Mouse (Mus musculus) forebrain, embryonic 16.5 days (tissue): ENCODE measurements around the gene Slc25a28. TPM values are rescaled to one million over a fixed set of nuclear protein-coding genes. Genes with fewer than 3 reads are reported as not detected.

Source experiments
- ATAC-seq: fragments of 200-750 bp; cut with Nextera tagmentation; 2 replicates; pipeline ENCODE4 v1.8.0; 2017; ENCODE audit warnings: mild to moderate bottlenecking, moderate library complexity
- H3K27ac ChIP-seq: fragments of 300-500 bp; sonication (generic); 2 replicates; pipeline ENCODE4 v1.5.1; 2014; ENCODE audit warnings: low read length, control low read depth
- H3K27me3 ChIP-seq: fragments of 300-500 bp; sonication (generic); replicated peaks from 2 replicates; pipeline ENCODE4 v1.6.1; 2014; ENCODE audit warnings: low read length; ENCODE audit not compliant: control insufficient read depth, insufficient read depth
- H3K36me3 ChIP-seq: fragments of 300-500 bp; sonication (generic); 2 replicates; pipeline ENCODE4 v1.6.1; 2014; ENCODE audit not compliant: control insufficient read depth, insufficient read depth
- H3K4me1 ChIP-seq: fragments of 300-500 bp; sonication (generic); replicated peaks from 2 replicates; pipeline ENCODE4 v1.6.1; 2014; ENCODE audit warnings: low read length; ENCODE audit not compliant: control insufficient read depth, insufficient read depth
- H3K4me2 ChIP-seq: fragments of 300-500 bp; sonication (generic); 2 replicates; pipeline ENCODE4 v1.6.1; 2014; ENCODE audit warnings: mild to moderate bottlenecking, low read length, control low read depth
- H3K4me3 ChIP-seq: fragments of 300-500 bp; sonication (generic); replicated peaks from 2 replicates; pipeline ENCODE4 v1.5.1; 2014; ENCODE audit warnings: mild to moderate bottlenecking, low read length, control low read depth
- H3K9ac ChIP-seq: fragments of 300-500 bp; sonication (generic); replicated peaks from 2 replicates; pipeline ENCODE4 v1.6.1; 2014; ENCODE audit warnings: low read depth, low read length, control low read depth
- H3K9me3 ChIP-seq: fragments of 300-500 bp; sonication (generic); 2 replicates; pipeline ENCODE4 v1.6.1; 2016; ENCODE audit warnings: low read length; ENCODE audit not compliant: control insufficient read depth
- WGBS: fragments of 180-500 bp; shearing (Covaris S2); extraction: QIAGEN DNeasy Blood & Tissue Kit; methylation state at CpG from one replicate; pipeline ENCODE4 v1.1.7; 2014; 5-methylcytosine and 5-hydroxymethylcytosine counted together
- polyA plus RNA-seq: library from polyadenylated mRNA; unstranded; fragments of >200 nt; fragmentation: Nextera tagmentation; extraction: Ambion mirVana; gene quantifications from 2 replicates; pipeline ENCODE4 v1.2.1, GENCODE M21; 2015

Slc25a28 gene
- polyA plus RNA-seq, 1 experiment from 2014 or later = 15.6 TPM

DNA sequence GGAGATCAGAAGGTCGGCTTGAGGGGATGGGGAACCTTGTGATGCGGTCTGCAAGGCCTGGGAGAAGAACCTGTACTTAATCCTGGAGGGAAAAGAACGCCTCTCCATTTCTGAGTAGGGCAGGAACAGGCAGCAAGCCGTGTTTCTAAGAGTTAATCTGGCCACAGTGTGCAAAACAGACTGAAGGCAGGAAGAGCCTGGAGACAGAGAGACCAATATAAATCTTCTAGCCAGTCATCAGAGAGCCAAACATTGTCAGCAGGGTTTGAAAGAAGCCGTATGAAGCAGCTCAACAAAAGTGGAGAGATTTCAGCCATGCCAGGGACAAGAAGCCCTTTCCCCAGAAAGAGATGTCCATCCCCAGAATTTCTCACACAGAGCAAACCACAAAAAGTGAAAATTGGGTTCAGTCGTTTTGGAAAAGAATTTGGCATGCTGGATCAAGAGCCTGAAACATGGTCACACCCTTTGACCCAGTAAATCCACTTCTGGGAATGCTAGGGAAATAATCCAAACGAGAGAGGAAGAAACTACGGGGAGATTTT is 23.4 kb downstream of the Slc25a28 start:
- Histone ChIP-seq H3K36me3 (no peaks in the 10 kb centered on the region), H3K9me3 (no peaks in the 10 kb centered on the region), H3K27me3 (no peaks in the 10 kb centered on the region), H3K27ac (no peak overlapping the region), H3K4me2 (no peak overlapping the region), H3K9ac (no peak overlapping the region), H3K4me1 (no peaks in the 10 kb centered on the region), H3K4me3 (no peak overlapping the region)
- ATAC-seq = no peak
- 65% methylated on average over 8 of the region's 8 CpGs for WGBS

GRCm38 (mm10) chr19:43648343-43648742 is 26.3 kb downstream of the Slc25a28 start:
- Histone ChIP-seq H3K27ac (no peak overlapping the region), H3K9ac (no peak overlapping the region), H3K27me3 (no peaks in the 10 kb centered on the region), H3K36me3 (no peaks in the 10 kb centered on the region), H3K4me3 (no peak overlapping the region), H3K9me3 (no peaks in the 10 kb centered on the region), H3K4me1 (no peaks in the 10 kb centered on the region), H3K4me2 (no peak overlapping the region)
- WGBS = 94% methylated on average over 4 of the region's 4 CpGs
- no peak for ATAC-seq

DNA sequence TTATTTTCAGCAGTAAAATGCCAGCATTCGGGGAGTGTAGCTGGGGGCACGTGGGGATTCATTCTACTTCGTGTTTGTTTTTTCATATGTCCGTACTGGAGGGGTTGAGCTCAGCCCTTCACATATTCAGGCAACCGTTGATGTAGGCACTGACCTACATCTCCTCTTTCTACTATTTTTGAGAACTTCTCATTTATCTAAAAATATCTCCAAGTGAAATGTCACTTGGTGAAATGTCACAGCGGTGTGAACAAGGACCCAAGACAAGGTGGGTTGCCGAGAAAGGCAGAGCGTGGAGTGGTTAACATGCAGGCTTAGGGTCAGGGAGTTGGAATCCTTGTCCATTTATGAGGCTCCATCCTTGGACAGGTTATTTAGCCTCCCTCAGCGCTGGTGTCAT is 27.4 kb downstream of the Slc25a28 start:
- Histone ChIP-seq H3K4me2 (no peak overlapping the region), H3K36me3 (no peaks in the 10 kb centered on the region), H3K9me3 (no peaks in the 10 kb centered on the region), H3K9ac (no peak overlapping the region), H3K4me1 (no peaks in the 10 kb centered on the region), H3K27me3 (no peaks in the 10 kb centered on the region), H3K27ac (no peak overlapping the region), H3K4me3 (no peak overlapping the region)
- ATAC-seq = no peak
- 91% methylated on average over 9 of the region's 9 CpGs for WGBS

DNA sequence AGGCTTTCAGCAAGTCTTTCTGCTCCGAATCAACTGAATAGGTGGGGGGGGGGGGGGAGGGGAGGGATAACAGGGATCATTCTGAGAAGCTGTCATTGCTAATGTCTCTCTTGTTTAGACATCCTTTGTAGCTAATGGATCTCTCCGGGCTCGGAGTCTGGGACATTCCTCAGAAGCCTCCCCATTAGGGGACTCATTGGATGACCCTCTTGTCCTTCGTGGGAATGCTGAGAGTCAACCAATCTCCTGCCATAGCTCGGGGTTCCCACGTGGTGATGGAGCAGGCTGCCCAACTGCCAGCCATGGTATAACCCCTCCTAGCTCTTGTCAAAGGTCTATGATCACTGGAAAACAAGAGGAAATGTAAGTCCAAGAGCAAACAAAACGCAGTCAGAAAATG is 27.8 kb downstream of the Slc25a28 start:
- no peak for ATAC-seq
- Histone ChIP-seq H3K27me3 (no peaks in the 10 kb centered on the region), H3K4me1 (no peaks in the 10 kb centered on the region), H3K9me3 (no peaks in the 10 kb centered on the region), H3K27ac (no peak overlapping the region), H3K36me3 (no peaks in the 10 kb centered on the region), H3K4me3 (no peak overlapping the region), H3K4me2 (no peak overlapping the region), H3K9ac (no peak overlapping the region)
- 67% methylated on average over 7 of the region's 7 CpGs for WGBS

GRCm38 (mm10) chr19:43645508-43645907 is 29.2 kb downstream of the Slc25a28 start:
- ATAC-seq = no peak
- Histone ChIP-seq H3K9me3 (no peaks in the 10 kb centered on the region), H3K4me1 (no peaks in the 10 kb centered on the region), H3K9ac (no peak overlapping the region), H3K4me3 (no peak overlapping the region), H3K4me2 (no peak overlapping the region), H3K27me3 (no peaks in the 10 kb centered on the region), H3K36me3 (no peaks in the 10 kb centered on the region), H3K27ac (no peak overlapping the region)
- 91% methylated on average over 9 of the region's 9 CpGs for WGBS

DNA sequence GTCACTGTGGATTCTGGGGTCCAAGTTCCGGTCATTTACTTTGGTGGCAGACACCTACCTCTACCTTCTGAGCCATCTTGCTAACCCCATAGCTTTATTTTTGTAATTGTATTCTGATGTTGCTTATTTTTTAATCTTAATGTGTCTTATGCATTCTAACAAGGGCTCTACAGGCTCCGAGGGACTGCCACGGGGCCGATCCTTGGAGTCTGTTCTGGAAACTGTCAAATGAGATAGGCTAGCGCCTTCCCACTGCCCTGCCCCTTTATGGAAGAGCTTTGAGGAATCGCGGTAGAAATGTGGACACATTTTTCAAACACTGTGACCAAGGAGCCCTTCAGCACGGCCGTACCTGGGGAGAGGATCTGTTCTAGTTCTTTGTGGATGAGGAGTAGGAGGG is 31.8 kb downstream of the Slc25a28 start:
- no peaks in the 10 kb centered on the region for H3K27me3 ChIP-seq
- no peak overlapping the region for H3K4me2 ChIP-seq
- no peak for ATAC-seq
- H3K9me3 ChIP-seq = no peaks in the 10 kb centered on the region
- H3K4me3 ChIP-seq = no peak overlapping the region
- H3K36me3 ChIP-seq = no peaks in the 10 kb centered on the region
- H3K27ac ChIP-seq = no peak overlapping the region
- no peak overlapping the region for H3K9ac ChIP-seq
- 87% methylated on average over 9 of the region's 9 CpGs for WGBS
- H3K4me1 ChIP-seq = no peaks in the 10 kb centered on the region

DNA sequence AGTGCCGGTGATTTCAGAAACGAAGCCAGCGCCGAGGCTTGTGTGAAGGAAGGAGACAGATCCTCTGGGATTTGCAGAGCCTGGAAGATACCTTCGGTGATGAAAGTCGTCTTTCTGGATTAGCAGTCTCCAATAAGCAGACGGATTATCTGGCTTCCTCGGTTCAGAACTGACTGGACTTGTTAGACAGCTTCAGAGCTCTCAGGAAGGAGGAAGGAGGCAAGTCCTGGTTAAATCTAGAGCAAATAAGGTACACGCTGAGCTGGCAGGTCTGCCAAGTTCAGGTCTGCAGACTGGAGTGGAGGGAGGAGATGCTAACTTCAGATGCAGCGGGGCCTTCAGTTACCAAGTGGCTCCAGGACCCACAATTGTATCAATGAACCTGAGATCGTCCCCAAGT is 32.8 kb downstream of the Slc25a28 start:
- no peak overlapping the region for H3K9ac ChIP-seq
- no peak overlapping the region for H3K27ac ChIP-seq
- no peak overlapping the region for H3K4me3 ChIP-seq
- H3K9me3 ChIP-seq = no peaks in the 10 kb centered on the region
- no peak overlapping the region for H3K4me2 ChIP-seq
- no peaks in the 10 kb centered on the region for H3K27me3 ChIP-seq
- WGBS = 66% methylated on average over 11 of the region's 11 CpGs
- no peaks in the 10 kb centered on the region for H3K36me3 ChIP-seq
- H3K4me1 ChIP-seq = no peaks in the 10 kb centered on the region
- no peak for ATAC-seq

DNA sequence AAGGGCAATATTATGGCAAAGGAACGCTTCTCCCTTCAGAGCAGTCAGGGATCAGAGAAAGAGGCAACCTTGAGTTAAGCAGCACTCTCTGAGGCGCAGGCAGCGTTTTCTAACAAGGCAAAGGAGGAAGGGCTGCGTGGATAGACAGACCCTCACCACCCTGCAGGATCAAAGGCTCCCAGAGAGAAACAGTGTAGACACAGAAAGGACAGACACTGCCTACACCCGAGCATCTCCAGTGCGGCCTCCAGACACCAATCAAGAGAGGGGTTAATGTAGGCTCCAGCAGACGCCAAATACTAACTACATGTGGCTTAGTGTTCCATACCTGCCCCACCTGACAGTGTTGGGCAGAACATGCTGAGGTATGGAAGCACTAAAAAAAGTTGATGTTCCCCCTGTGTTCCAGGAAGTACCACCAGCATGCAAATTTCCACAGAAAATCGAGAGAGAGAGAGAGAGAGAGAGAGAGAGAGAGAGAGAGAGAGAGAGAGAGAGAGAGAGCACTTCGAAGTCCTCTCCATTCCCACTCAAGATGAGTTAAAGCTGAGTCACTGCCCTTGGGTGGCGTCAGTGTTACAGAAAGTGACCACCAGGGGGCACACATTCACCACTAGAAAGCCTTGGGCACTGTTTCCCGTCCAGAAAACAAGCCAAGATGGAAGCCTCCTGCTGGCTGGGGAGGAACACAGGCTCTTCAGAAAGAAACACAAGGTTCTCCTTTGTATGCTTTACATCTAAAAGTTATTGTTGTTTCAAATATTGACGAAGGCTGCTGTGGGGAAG is 44.0 kb downstream of the Slc25a28 start:
- no peaks in the 10 kb centered on the region for H3K27me3 ChIP-seq
- H3K4me1 ChIP-seq = peaks cover 3% of the 10 kb centered on the region
- WGBS = 26% methylated on average over 12 of the region's 12 CpGs
- H3K9ac ChIP-seq = no peak overlapping the region
- no peak; the same call in 1 of the 2 replicates for ATAC-seq
- no peaks in the 10 kb centered on the region for H3K9me3 ChIP-seq
- H3K27ac ChIP-seq = no peak overlapping the region
- no peak overlapping the region for H3K4me2 ChIP-seq
- no peak overlapping the region for H3K4me3 ChIP-seq
- no peaks in the 10 kb centered on the region for H3K36me3 ChIP-seq

DNA sequence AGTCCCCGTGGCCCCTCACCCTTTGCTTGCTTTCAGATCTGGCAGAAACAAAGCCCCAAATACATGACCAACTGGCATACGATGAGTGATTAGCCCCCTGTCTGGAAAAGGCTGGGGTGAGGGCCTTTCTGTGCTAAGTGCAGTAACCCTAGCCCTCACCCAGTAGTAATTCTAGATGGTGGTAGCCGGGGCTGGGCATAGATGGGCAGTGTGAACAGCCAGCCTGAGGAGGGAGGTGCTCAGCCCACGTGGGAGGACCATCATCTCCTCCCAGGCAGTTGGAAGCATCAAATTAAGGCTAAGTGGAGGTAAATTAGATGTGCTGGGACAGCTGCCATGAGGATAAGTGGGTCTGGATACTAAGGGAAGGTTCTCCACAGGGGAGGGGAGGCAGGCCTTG is 45.6 kb downstream of the Slc25a28 start:
- no peak overlapping the region for H3K4me2 ChIP-seq
- H3K9me3 ChIP-seq = no peaks in the 10 kb centered on the region
- H3K4me3 ChIP-seq = no peak overlapping the region
- H3K27me3 ChIP-seq = no peaks in the 10 kb centered on the region
- no peak overlapping the region for H3K27ac ChIP-seq
- 45% methylated on average over 4 of the region's 4 CpGs for WGBS
- no peak overlapping the region for H3K9ac ChIP-seq
- peaks cover 3% of the 10 kb centered on the region for H3K4me1 ChIP-seq
- ATAC-seq = no peak
- no peaks in the 10 kb centered on the region for H3K36me3 ChIP-seq
